28 mouse cellular contexts compared by ENCODE assay signal in genomic region chr19:24168531-24168930, GRCm38 (mm10). TPM values are rescaled to one million over a fixed set of nuclear protein-coding genes. Genes with fewer than 3 reads are reported as not detected.
DNase-seq lines count a peak whose midpoint lies in the region; ATAC-seq and TF ChIP-seq lines count a peak whose summit lies in the region.
"Had no signal": no experiment of that assay in that cellular context is flagged by ENCODE, and none has a peak within 500 bp of the region (broad histone marks: within the 10 kb centered on the region; RNA-seq: fewer than 3 reads in every experiment).

No protein-coding gene starts in this region.

- no peaks in the 10 kb centered on the region for H3K9me3 ChIP-seq in heart, embryonic 12.5 days (replicated peaks)
- no peaks in the 10 kb centered on the region for H3K9me3 ChIP-seq in heart, postnatal 0 days (replicated peaks; ENCODE audit: control insufficient read depth, low read length)
- H3K9me3 ChIP-seq in limb, embryonic 10.5 days (replicated peaks) = no peaks in the 10 kb centered on the region
- H3K9me3 ChIP-seq: embryonic facial prominence, embryonic 10.5 days; embryonic facial prominence, embryonic 15.5 days; forebrain, embryonic 12.5 days; midbrain, embryonic 13.5 days; neural tube, embryonic 13.5 days had no signal

- H3K4me3 ChIP-seq in heart, embryonic 12.5 days = no peak overlapping the region
- no peak overlapping the region for H3K4me3 ChIP-seq in heart, adult 2 months
- H3K4me3 ChIP-seq in heart, postnatal 0 days (ENCODE audit: low read depth, low read length) = no peak overlapping the region
- no peak overlapping the region for H3K4me3 ChIP-seq in limb, embryonic 10.5 days
- H3K4me3 ChIP-seq: embryonic facial prominence, embryonic 10.5 days; embryonic facial prominence, embryonic 15.5 days; forebrain, embryonic 12.5 days; layer of hippocampus, adult 2 months; midbrain, embryonic 13.5 days; neural tube, embryonic 13.5 days had no signal

- no peak for DNase-seq in heart, adult 2 months
- peak; percentile 47 for DNase-seq in heart, postnatal 0 days (ENCODE audit: low spot score)
- no peak for DNase-seq in heart, postnatal 10 days
- peak; percentile 37 for DNase-seq in R1 (ENCODE audit: low read depth, low spot score)
- peak; percentile 52 for DNase-seq in lung, postnatal 10 days
- DNase-seq in left cerebral cortex, postnatal 10 days (ENCODE audit: extremely low spot score in 1 of 2, low spot score in 2 of 2) = no peak
- no peak for DNase-seq in limb, embryonic 10.5 days (ENCODE audit: low spot score)
- DNase-seq: adrenal gland, adult 8-10 months; cerebellum, adult 2 months; cerebellum, postnatal 14 days; forebrain, postnatal 0 days; kidney, adult 2 months; kidney, postnatal 36 days; liver; right cerebral cortex, postnatal 4 days; thymus, postnatal 4 days had no signal

- no peaks in the 10 kb centered on the region for H3K36me3 ChIP-seq in heart, embryonic 12.5 days
- H3K36me3 ChIP-seq in heart, adult 2 months (ENCODE audit: control insufficient read depth, insufficient read depth, low read length) = peaks cover 2% of the 10 kb centered on the region
- H3K36me3 ChIP-seq in heart, postnatal 0 days (replicated peaks; ENCODE audit: control insufficient read depth, insufficient read depth, low read length) = no peaks in the 10 kb centered on the region
- no peaks in the 10 kb centered on the region for H3K36me3 ChIP-seq in limb, embryonic 10.5 days
- H3K36me3 ChIP-seq: embryonic facial prominence, embryonic 10.5 days; embryonic facial prominence, embryonic 15.5 days; forebrain, embryonic 12.5 days; midbrain, embryonic 13.5 days; neural tube, embryonic 13.5 days had no signal

- no peak for TF ChIP-seq POLR2A in heart, adult 2 months (IDR thresholded peaks at IDR 0.05; ENCODE audit: insufficient read depth, low read depth, low read length)

- no peak for TF ChIP-seq EP300 in heart, adult 2 months (IDR thresholded peaks at IDR 0.05; ENCODE audit: insufficient read depth, low read depth, low read length)
- TF ChIP-seq EP300 in heart, postnatal 0 days (IDR thresholded peaks at IDR 0.05; ENCODE audit: low read depth) = no peak

- no peak overlapping the region for H3K9ac ChIP-seq in heart, embryonic 12.5 days
- no peak overlapping the region for H3K9ac ChIP-seq in heart, adult 2 months (ENCODE audit: low read depth, low read length)
- no peak overlapping the region for H3K9ac ChIP-seq in heart, postnatal 0 days (replicated peaks; ENCODE audit: low read depth, low read length)
- H3K9ac ChIP-seq: embryonic facial prominence, embryonic 15.5 days; forebrain, embryonic 12.5 days; forebrain, postnatal 0 days; hindbrain, embryonic 14.5 days; liver, embryonic 14.5 days; midbrain, embryonic 13.5 days; neural tube, embryonic 13.5 days had no signal

- intact Hi-C loops in heart, adult 2 months (cut with DNase I) = no loop called here
- intact Hi-C loops in heart, postnatal 10 days (cut with DNase I) = loop anchor here (5.0 kb wide), 1 partner anchor 54 kb away; no protein-coding TSS in a partner anchor
- intact Hi-C loops in left cerebral cortex, postnatal 10 days (cut with DNase I) = no loop called here

- 38% methylated on average over 10 of the region's 10 CpGs for WGBS in heart, embryonic 12.5 days
- WGBS in heart, adult 2 months = 49% methylated on average over 10 of the region's 10 CpGs
- WGBS in heart, postnatal 0 days = 35% methylated on average over 10 of the region's 10 CpGs
- WGBS in limb, embryonic 10.5 days = 79% methylated on average over 10 of the region's 10 CpGs

- TF ChIP-seq CTCF in heart, adult 2 months (IDR thresholded peaks at IDR 0.05) = no peak
- TF ChIP-seq CTCF in heart, postnatal 0 days (IDR thresholded peaks at IDR 0.05; ENCODE audit: low read depth) = no peak

- H3K27me3 ChIP-seq in heart, embryonic 12.5 days (replicated peaks) = no peaks in the 10 kb centered on the region
- no peaks in the 10 kb centered on the region for H3K27me3 ChIP-seq in heart, adult 2 months (ENCODE audit: control insufficient read depth, insufficient read depth, low read length)
- no peaks in the 10 kb centered on the region for H3K27me3 ChIP-seq in heart, postnatal 0 days (ENCODE audit: control insufficient read depth, insufficient read depth, low read length)
- no peaks in the 10 kb centered on the region for H3K27me3 ChIP-seq in limb, embryonic 10.5 days (ENCODE audit: low read depth, poor library complexity, severe bottlenecking)
- H3K27me3 ChIP-seq: embryonic facial prominence, embryonic 15.5 days; forebrain, embryonic 12.5 days had no signal

- no peak for ATAC-seq in heart, embryonic 12.5 days (ENCODE audit: insufficient number of reproducible peaks, low FRiP score)
- ATAC-seq in heart, postnatal 0 days (ENCODE audit: insufficient read depth, low read depth) = no peak
- ATAC-seq: activated CD4-positive, CD25-positive, alpha-beta regulatory T cell, adult 4 months; forebrain, postnatal 0 days; inflammation-experienced regulatory T-cells, adult 6 months; midbrain, embryonic 13.5 days had no signal

- peak overlapping the region; percentile 20; the same call in 1 of the 2 replicates for H3K27ac ChIP-seq in heart, embryonic 12.5 days (ENCODE audit: poor library complexity, severe bottlenecking)
- H3K27ac ChIP-seq in heart, adult 2 months = no peak overlapping the region
- peak overlapping the region; percentile 63 for H3K27ac ChIP-seq in heart, postnatal 0 days (ENCODE audit: low read depth)
- H3K27ac ChIP-seq in limb, embryonic 10.5 days = no peak overlapping the region
- H3K27ac ChIP-seq: embryonic facial prominence, embryonic 10.5 days; embryonic facial prominence, embryonic 15.5 days; forebrain, embryonic 12.5 days; hindbrain, embryonic 14.5 days; layer of hippocampus, adult 2 months; liver, embryonic 14.5 days; macrophage; midbrain, embryonic 13.5 days; neural tube, embryonic 13.5 days had no signal

- H3K4me2 ChIP-seq in heart, embryonic 12.5 days = peak overlapping the region; percentile 36
- peak overlapping the region; percentile 28 for H3K4me2 ChIP-seq in heart, postnatal 0 days (ENCODE audit: low read depth, low read length)
- H3K4me2 ChIP-seq: embryonic facial prominence, embryonic 15.5 days; forebrain, embryonic 12.5 days; hindbrain, embryonic 14.5 days; midbrain, embryonic 13.5 days; neural tube, embryonic 13.5 days had no signal

- peaks cover 5% of the 10 kb centered on the region for H3K79me2 ChIP-seq in heart, adult 2 months (replicated peaks; ENCODE audit: control insufficient read depth, insufficient read depth, low read length)

- H3K4me1 ChIP-seq in heart, embryonic 12.5 days (replicated peaks) = peaks cover 79% of the 10 kb centered on the region
- H3K4me1 ChIP-seq in heart, adult 2 months (ENCODE audit: control insufficient read depth, insufficient read depth, low read length) = peaks cover 15% of the 10 kb centered on the region
- peaks cover 76% of the 10 kb centered on the region for H3K4me1 ChIP-seq in heart, postnatal 0 days (ENCODE audit: control insufficient read depth, insufficient read depth)
- peaks cover 59% of the 10 kb centered on the region for H3K4me1 ChIP-seq in limb, embryonic 10.5 days

RNA-seq across cellular contexts. Expression of gene Tjp2, which starts 56.3 kb away (rescaled TPM):
- polyA plus RNA-seq in heart, embryonic 12.5 days (2016; fragmentation: Nextera tagmentation; extraction: Ambion mirVana) = 31.9 and 33.8 TPM in 2 replicates
- total RNA-seq in heart, adult 2 months (2021) = 10 to 100 TPM; 16.1 to 19.2 TPM
- 7.9 and 10.2 TPM in 2 replicates for polyA plus RNA-seq in heart, adult 2 months (2012; rRNA removed)
- total RNA-seq in heart, postnatal 0 days (2014; rRNA removed; ENCODE audit: low replicate concordance) = 15.7 and 25.2 TPM in 2 replicates
- 12.5 and 13.0 TPM in 2 replicates for polyA plus RNA-seq in heart, postnatal 0 days (2015; fragmentation: Nextera tagmentation; extraction: Ambion mirVana)
- total RNA-seq in heart, postnatal 10 days (2021) = 10 to 100 TPM; 28.3 to 33.3 TPM
- 10 to 100 TPM; 16.6 to 18.0 TPM for total RNA-seq in left cerebral cortex, postnatal 10 days (2021)
- polyA plus RNA-seq in limb, embryonic 10.5 days (2016; fragmentation: Nextera tagmentation; extraction: Ambion mirVana) = 35.2 and 36.4 TPM in 2 replicates

Comparison
In these comparisons a context has a peak if more than half of its experiments do, and no peak if none do; other contexts are left out.
1. H3K27ac ChIP-seq: peak in heart, embryonic 12.5 days (single experiment) and heart, postnatal 0 days (single experiment); none in heart, adult 2 months (single experiment) and limb, embryonic 10.5 days (single experiment).
2. DNase-seq: peak in heart, postnatal 0 days (single experiment), R1 (single experiment) and lung, postnatal 10 days (single experiment); none in heart, adult 2 months (0 of 2), heart, postnatal 10 days (0 of 2), left cerebral cortex, postnatal 10 days (0 of 2) and limb, embryonic 10.5 days (single experiment).